ENCODE assay signal across 8 mouse cellular contexts in genomic region chr6:124782436-124782835, GRCm38 (mm10). TPM values are rescaled to one million over a fixed set of nuclear protein-coding genes. Genes with fewer than 3 reads are reported as not detected.
A peak's percentile ranks its signal among the peaks of the same experiment; 100 is the strongest.
DNase-seq lines count a peak whose midpoint lies in the region; ATAC-seq and TF ChIP-seq lines count a peak whose summit lies in the region.

No protein-coding gene starts in this region.

- peaks cover 3% of the 10 kb centered on the region; the same call in 1 of the 2 replicates for H3K4me1 ChIP-seq in lung, adult 2 months (ENCODE audit: control insufficient read depth, insufficient read depth, low read length)
- peaks cover 8% of the 10 kb centered on the region; the same call in 1 of the 2 replicates for H3K4me1 ChIP-seq in lung, embryonic 14.5 days (ENCODE audit: insufficient read depth)
- H3K4me1 ChIP-seq in stomach, embryonic 16.5 days (ENCODE audit: control insufficient read depth, insufficient read depth, low read length): peaks cover 14% of the 10 kb centered on the region; the same call in 1 of the 2 replicates

- H3K9me3 ChIP-seq in lung, embryonic 14.5 days (ENCODE audit: low read depth, low read length): no peaks in the 10 kb centered on the region
- H3K9me3 ChIP-seq in stomach, embryonic 16.5 days (replicated peaks; ENCODE audit: control insufficient read depth, low read length): no peaks in the 10 kb centered on the region

- H3K4me2 ChIP-seq in lung, embryonic 14.5 days: peak overlapping the region; percentile 44
- peak overlapping the region; percentile 42 for H3K4me2 ChIP-seq in stomach, embryonic 16.5 days (ENCODE audit: low read depth, low read length)

- no peak for TF ChIP-seq POLR2A in lung, adult 2 months (IDR thresholded peaks at IDR 0.05; ENCODE audit: borderline replicate concordance, extremely low read depth, low read depth, low read length)

- no peak overlapping the region for H3K27ac ChIP-seq in lung, embryonic 14.5 days (ENCODE audit: low read depth)
- H3K27ac ChIP-seq in stomach, embryonic 16.5 days (ENCODE audit: low read length): no peak overlapping the region

- peak; percentile 24 for DNase-seq in lung, adult 2 months
- no peak for DNase-seq in lung, adult 18-20 months
- DNase-seq in lung, embryonic 14.5 days: peak; percentile 60
- no peak for DNase-seq in left cerebral cortex, postnatal 14 days (ENCODE audit: low spot score in 2 of 2)
- DNase-seq in right cerebral cortex, postnatal 36 days (ENCODE audit: low spot score in 2 of 2): no peak

- H3K36me3 ChIP-seq in lung, embryonic 14.5 days (ENCODE audit: insufficient read depth): no peaks in the 10 kb centered on the region
- H3K36me3 ChIP-seq in stomach, embryonic 16.5 days (ENCODE audit: control insufficient read depth, insufficient read depth, low read length): no peaks in the 10 kb centered on the region

- no peak overlapping the region for H3K9ac ChIP-seq in lung, embryonic 14.5 days
- peak overlapping the region; percentile 23; the same call in 1 of the 2 replicates for H3K9ac ChIP-seq in stomach, embryonic 16.5 days (ENCODE audit: low read length)

- intact Hi-C loops in left cerebral cortex, postnatal 14 days (cut with DNase I): no loop called here

- 16% methylated on average over 6 of the region's 6 CpGs for WGBS in lung, adult 2 months
- 20% methylated on average over 6 of the region's 6 CpGs for WGBS in lung, embryonic 14.5 days
- WGBS in stomach, embryonic 16.5 days: 19% methylated on average over 6 of the region's 6 CpGs

- no peak for TF ChIP-seq CTCF in lung, adult 2 months (IDR thresholded peaks at IDR 0.05; ENCODE audit: insufficient read depth, low read length)
- no peak for TF ChIP-seq CTCF in lung, embryonic 14.5 days (IDR thresholded peaks at IDR 0.05; ENCODE audit: low read depth)

- peak; percentile 47 for ATAC-seq in common myeloid progenitor, adult 5-6 weeks (replicated peaks; ENCODE audit: low read depth, poor library complexity, severe bottlenecking)
- ATAC-seq in hematopoietic stem cell, adult 5-6 weeks (replicated peaks in 1 of 2; ENCODE audit: insufficient read depth in 1 of 2, low FRiP score in 2 of 2, low TSS enrichment in 1 of 2, low read depth in 1 of 2, poor library complexity in 2 of 2, severe bottlenecking in 2 of 2): peak; percentile 37 to 44; a peak in 2 of 4 replicates
- 0 out of 2 replicates have a peak, but pooled peaks have one; percentile 29 for ATAC-seq in lung, embryonic 14.5 days (ENCODE audit: insufficient read depth)
- ATAC-seq in stomach, embryonic 16.5 days (ENCODE audit: insufficient read depth, low FRiP score): no peak

- H3K27me3 ChIP-seq in lung, embryonic 14.5 days (ENCODE audit: insufficient read depth, low read length): 0 out of 2 replicates have a peak, but pooled peaks cover 4% of the 10 kb centered on the region
- peaks cover 10% of the 10 kb centered on the region for H3K27me3 ChIP-seq in stomach, embryonic 16.5 days (ENCODE audit: control insufficient read depth, insufficient read depth, low read length)

- H3K4me3 ChIP-seq in lung, adult 2 months (replicated peaks; ENCODE audit: extremely low read depth, low read depth, low read length): no peak overlapping the region
- H3K4me3 ChIP-seq in lung, embryonic 14.5 days (ENCODE audit: low read depth, low read length): 0 out of 2 replicates have a peak overlapping the region, but pooled peaks have one; percentile 12
- H3K4me3 ChIP-seq in stomach, embryonic 16.5 days (replicated peaks; ENCODE audit: low read length): peak overlapping the region; percentile 29

RNA-seq across cellular contexts. Expression of gene Lrrc23, which starts 2.9 kb away (rescaled TPM):
- 26.2 and 35.8 TPM in 2 replicates for polyA plus RNA-seq in lung, adult 2 months (2012; rRNA removed)
- total RNA-seq in common myeloid progenitor, adult 5-6 weeks (2017): not detected in 2 replicates
- 1.1 and 3.3 TPM in 2 replicates for total RNA-seq in hematopoietic stem cell, adult 5-6 weeks (2017)
- polyA plus RNA-seq in lung, embryonic 14.5 days (2014; fragmentation: Nextera tagmentation; extraction: Ambion mirVana): 0.17 and 0.58 TPM in 2 replicates
- 0.53 and 0.65 TPM in 2 replicates for polyA plus RNA-seq in stomach, embryonic 16.5 days (2015; fragmentation: Nextera tagmentation; extraction: Ambion mirVana)
- under 1 TPM; 0.47 to 0.81 TPM for total RNA-seq in left cerebral cortex, postnatal 14 days (2021)

RNA-seq across cellular contexts. Expression of gene Eno2, which starts 13.0 kb away (rescaled TPM):
- polyA plus RNA-seq in lung, adult 2 months (2012; rRNA removed): 3.3 and 3.8 TPM in 2 replicates
- 0.46 TPM in 1 of 2 replicates, not detected in the other for total RNA-seq in common myeloid progenitor, adult 5-6 weeks (2017)
- 2.6 and 5.6 TPM in 2 replicates for total RNA-seq in hematopoietic stem cell, adult 5-6 weeks (2017)
- 2.2 and 4.1 TPM in 2 replicates for polyA plus RNA-seq in lung, embryonic 14.5 days (2014; fragmentation: Nextera tagmentation; extraction: Ambion mirVana)
- polyA plus RNA-seq in stomach, embryonic 16.5 days (2015; fragmentation: Nextera tagmentation; extraction: Ambion mirVana): 9.3 and 9.8 TPM in 2 replicates
- 100 to 1,000 TPM; 719 to 758 TPM for total RNA-seq in left cerebral cortex, postnatal 14 days (2021)

RNA-seq across cellular contexts. Expression of gene Spsb2, which starts 26.0 kb away (rescaled TPM):
- 20.2 and 22.4 TPM in 2 replicates for polyA plus RNA-seq in lung, adult 2 months (2012; rRNA removed)
- 1.1 and 3.8 TPM in 2 replicates for total RNA-seq in common myeloid progenitor, adult 5-6 weeks (2017)
- 5.3 and 11.0 TPM in 2 replicates for total RNA-seq in hematopoietic stem cell, adult 5-6 weeks (2017)
- polyA plus RNA-seq in lung, embryonic 14.5 days (2014; fragmentation: Nextera tagmentation; extraction: Ambion mirVana): 6.8 and 6.9 TPM in 2 replicates
- 14.8 and 15.1 TPM in 2 replicates for polyA plus RNA-seq in stomach, embryonic 16.5 days (2015; fragmentation: Nextera tagmentation; extraction: Ambion mirVana)
- total RNA-seq in left cerebral cortex, postnatal 14 days (2021): 1 to 10 TPM; 2.9 to 5.3 TPM

RNA-seq across cellular contexts. Expression of gene Atn1, which starts 26.1 kb away (rescaled TPM):
- polyA plus RNA-seq in lung, adult 2 months (2012; rRNA removed): 52.0 and 64.6 TPM in 2 replicates
- total RNA-seq in common myeloid progenitor, adult 5-6 weeks (2017): 4.6 and 6.7 TPM in 2 replicates
- 5.9 and 6.0 TPM in 2 replicates for total RNA-seq in hematopoietic stem cell, adult 5-6 weeks (2017)
- polyA plus RNA-seq in lung, embryonic 14.5 days (2014; fragmentation: Nextera tagmentation; extraction: Ambion mirVana): 13.1 and 15.1 TPM in 2 replicates
- polyA plus RNA-seq in stomach, embryonic 16.5 days (2015; fragmentation: Nextera tagmentation; extraction: Ambion mirVana): 12.2 and 13.1 TPM in 2 replicates
- 100 to 1,000 TPM; 147 to 166 TPM for total RNA-seq in left cerebral cortex, postnatal 14 days (2021)

RNA-seq across cellular contexts. Expression of gene Gm45234, which starts 26.6 kb away (rescaled TPM):
- 0.08 TPM in 1 of 2 replicates, not detected in the other for polyA plus RNA-seq in lung, adult 2 months (2012; rRNA removed)
- not detected in 2 replicates for total RNA-seq in common myeloid progenitor, adult 5-6 weeks (2017)
- not detected in 2 replicates for total RNA-seq in hematopoietic stem cell, adult 5-6 weeks (2017)
- not detected in 2 replicates for polyA plus RNA-seq in lung, embryonic 14.5 days (2014; fragmentation: Nextera tagmentation; extraction: Ambion mirVana)
- not detected in 2 replicates for polyA plus RNA-seq in stomach, embryonic 16.5 days (2015; fragmentation: Nextera tagmentation; extraction: Ambion mirVana)
- total RNA-seq in left cerebral cortex, postnatal 14 days (2021): not detected

Comparison
In these comparisons a context has a peak if more than half of its experiments do, and no peak if none do; other contexts are left out.
1. DNase-seq: peak in lung, adult 2 months (single experiment) and lung, embryonic 14.5 days (single experiment); none in lung, adult 18-20 months (0 of 2), left cerebral cortex, postnatal 14 days (0 of 2) and right cerebral cortex, postnatal 36 days (0 of 2).
2. RNA of gene Eno2, which starts 13.0 kb away (total RNA-seq): 719 to 758 TPM in left cerebral cortex, postnatal 14 days; 2.6 to 5.6 TPM in hematopoietic stem cell, adult 5-6 weeks and 0.46 TPM in common myeloid progenitor, adult 5-6 weeks; every median in the first group is over 100 times any median in the second.